Mouse (Mus musculus) lung, embryonic 15.5 days (tissue): Measurements from ENCODE around the gene Ints11. TPM values are rescaled to one million over a fixed set of nuclear protein-coding genes. Genes with fewer than 3 reads are reported as not detected.

ENCODE experiments used
- ATAC-seq: fragments of 200-750 bp; cut with Nextera tagmentation; 2 replicates; pipeline ENCODE4 v1.8.0; 2017; ENCODE audit warnings: moderate number of reproducible peaks, borderline replicate concordance; ENCODE audit not compliant: low FRiP score, low TSS enrichment; ENCODE audit errors: extremely low read depth
- H3K27ac ChIP-seq: fragments of 300-500 bp; sonication (generic); 2 replicates; pipeline ENCODE4 v1.5.1; 2015; ENCODE audit warnings: moderate library complexity, mild to moderate bottlenecking, inconsistent platforms
- H3K27me3 ChIP-seq: fragments of 300-500 bp; sonication (generic); 2 replicates; pipeline ENCODE4 v1.6.1; 2015; ENCODE audit warnings: inconsistent platforms
- H3K36me3 ChIP-seq: fragments of 300-500 bp; sonication (generic); 2 replicates; pipeline ENCODE4 v1.6.1; 2015; ENCODE audit warnings: inconsistent platforms
- H3K4me1 ChIP-seq: fragments of 300-500 bp; sonication (generic); 2 replicates; pipeline ENCODE4 v1.6.1; 2015; ENCODE audit warnings: inconsistent platforms
- H3K4me2 ChIP-seq: fragments of 300-500 bp; sonication (generic); 2 replicates; pipeline ENCODE4 v1.6.1; 2015; ENCODE audit warnings: inconsistent platforms, mild to moderate bottlenecking, moderate library complexity
- H3K4me3 ChIP-seq: fragments of 300-500 bp; sonication (generic); 2 replicates; pipeline ENCODE4 v1.5.1; 2015; ENCODE audit warnings: mild to moderate bottlenecking, inconsistent platforms
- H3K9ac ChIP-seq: fragments of 300-500 bp; sonication (generic); 2 replicates; pipeline ENCODE4 v1.6.1; 2015; ENCODE audit warnings: inconsistent platforms
- H3K9me3 ChIP-seq: fragments of 300-500 bp; sonication (generic); 2 replicates; pipeline ENCODE4 v1.6.1; 2016; ENCODE audit warnings: inconsistent platforms
- WGBS: fragments of 180-500 bp; shearing (Covaris S2); methylation state at CpG from one replicate; pipeline ENCODE4 v1.1.7; 2015; 5-methylcytosine and 5-hydroxymethylcytosine counted together
- polyA plus RNA-seq: library from polyadenylated mRNA; unstranded; fragments of >200 nt; fragmentation: Nextera tagmentation; extraction: Ambion mirVana; gene quantifications from 2 replicates; pipeline ENCODE4 v1.2.1, GENCODE M21; 2015

The Ints11 gene
- polyA plus RNA-seq, 1 experiment from 2014 or later = 77.7 TPM

- H3K9ac ChIP-seq = peak overlapping the region; percentile 20; the same call in 1 of the 2 replicates
- H3K27me3 ChIP-seq = no peaks in the 10 kb centered on the region
- H3K36me3 ChIP-seq = peaks cover 12% of the 10 kb centered on the region
- peak overlapping the region; percentile 60; the same call in 1 of the 2 replicates for H3K4me3 ChIP-seq
- peak overlapping the region; percentile 86 for H3K4me2 ChIP-seq
- H3K9me3 ChIP-seq = no peaks in the 10 kb centered on the region
- WGBS = 24% methylated on average over 8 of the region's 8 CpGs
- H3K4me1 ChIP-seq = peaks cover 56% of the 10 kb centered on the region
- peak overlapping the region; percentile 95 for H3K27ac ChIP-seq
- peak; percentile 50; the same call in 1 of the 2 replicates for ATAC-seq
These were observed 30.9 kb upstream of the Ints11 start for GRCm38 (mm10) chr4:155838187-155839153.

- peak within 1 kb of the TSS; percentile 60 for H3K4me3 ChIP-seq
- no peaks in the 10 kb centered on the region for H3K27me3 ChIP-seq
- 3% methylated on average over 16 of the region's 16 CpGs for WGBS
- H3K9ac ChIP-seq = peak within 1 kb of the TSS; percentile 65
- H3K36me3 ChIP-seq = peaks cover 12% of the 10 kb centered on the region
- peak; percentile 94 for ATAC-seq
- peaks cover 47% of the 10 kb centered on the region for H3K4me1 ChIP-seq
- H3K9me3 ChIP-seq = no peaks in the 10 kb centered on the region
- peak within 1 kb of the TSS; percentile 95 for H3K27ac ChIP-seq
- H3K4me2 ChIP-seq = peak within 1 kb of the TSS; percentile 86
These were observed 29.8 kb upstream of the Ints11 start, which contains the start of gene Mxra8 for GRCm38 (mm10) chr4:155839483-155839910. Gene Mxra8 (plus strand): TSS chr4:155839680.

DNA sequence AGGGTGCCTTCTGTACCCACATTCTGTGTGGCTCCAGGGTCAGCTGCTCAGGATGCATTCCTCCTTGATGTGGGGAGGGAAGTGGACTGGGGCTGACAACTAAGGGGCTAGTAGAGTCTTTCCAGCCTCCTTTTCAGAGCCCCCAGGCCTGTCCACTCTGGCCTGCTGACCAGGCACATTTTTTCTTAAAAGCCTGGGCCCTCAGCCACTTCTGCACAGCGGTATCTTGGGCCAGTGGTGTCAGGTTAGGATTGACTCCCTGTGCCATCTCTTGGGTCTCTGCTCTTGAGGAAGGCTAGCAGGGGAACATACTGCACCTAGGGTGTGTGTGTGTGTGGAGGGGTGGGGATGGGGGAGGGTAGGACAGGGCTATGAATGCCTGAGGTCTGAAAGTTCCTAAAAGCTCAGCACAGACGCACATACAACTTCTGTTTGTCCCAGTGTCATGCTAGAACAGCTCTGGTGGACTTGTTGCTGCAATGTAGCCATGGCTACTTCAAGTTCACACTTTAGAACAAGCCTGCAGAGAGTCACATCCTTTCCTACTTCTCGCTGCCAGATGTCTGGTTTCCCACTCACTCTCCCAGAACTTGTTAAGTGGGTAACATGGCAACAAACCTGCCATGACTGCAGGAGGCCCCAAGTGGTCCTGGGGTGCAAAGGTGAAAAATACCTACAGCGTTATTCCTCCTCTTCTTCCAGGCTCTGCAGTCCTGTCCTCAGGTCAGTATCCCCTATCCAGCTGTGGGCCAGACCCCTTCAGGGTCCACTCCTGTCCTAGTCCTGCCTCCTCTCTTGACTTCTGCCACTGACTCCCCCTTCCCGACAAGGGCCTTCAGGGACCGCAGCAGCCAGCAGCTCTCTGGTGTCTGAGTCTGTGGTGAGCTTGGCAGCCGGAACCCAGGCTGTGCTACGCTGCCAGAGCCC, 29.0 kb upstream of the Ints11 start:
- H3K4me3 ChIP-seq = peak overlapping the region; percentile 60
- ATAC-seq = no peak
- peak overlapping the region; percentile 95 for H3K27ac ChIP-seq
- H3K9ac ChIP-seq = peak overlapping the region; percentile 65
- 8% methylated on average over 8 of the region's 8 CpGs for WGBS
- H3K9me3 ChIP-seq = no peaks in the 10 kb centered on the region
- peaks cover 12% of the 10 kb centered on the region for H3K36me3 ChIP-seq
- H3K4me1 ChIP-seq = peaks cover 47% of the 10 kb centered on the region
- no peaks in the 10 kb centered on the region for H3K27me3 ChIP-seq
- H3K4me2 ChIP-seq = peak overlapping the region; percentile 86

DNA sequence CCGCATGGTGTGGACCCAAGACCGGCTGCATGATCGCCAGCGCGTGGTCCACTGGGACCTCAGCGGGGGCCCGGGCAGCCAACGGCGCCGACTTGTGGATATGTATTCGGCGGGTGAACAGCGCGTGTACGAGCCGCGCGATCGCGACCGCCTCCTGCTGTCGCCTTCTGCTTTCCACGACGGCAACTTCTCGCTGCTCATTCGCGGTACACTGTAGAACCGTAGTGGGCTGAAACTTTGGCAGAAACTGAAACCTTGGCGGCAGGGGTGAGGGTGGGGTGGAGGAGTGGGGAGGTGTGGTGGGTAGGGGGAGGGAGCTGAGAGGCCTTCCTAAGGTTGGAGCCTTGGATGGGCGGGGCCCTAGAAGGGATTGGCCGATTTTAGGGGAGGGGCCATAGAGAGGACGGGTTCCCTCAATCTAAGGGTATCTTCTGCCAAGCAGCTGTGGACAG, 28.3 kb upstream of the Ints11 start:
- H3K36me3 ChIP-seq = peaks cover 12% of the 10 kb centered on the region
- 1% methylated on average over 32 of the region's 32 CpGs for WGBS
- H3K27me3 ChIP-seq = no peaks in the 10 kb centered on the region
- H3K9ac ChIP-seq = peak overlapping the region; percentile 65
- H3K27ac ChIP-seq = peak overlapping the region; percentile 95; the same call in 1 of the 2 replicates
- peak overlapping the region; percentile 86 for H3K4me2 ChIP-seq
- H3K9me3 ChIP-seq = no peaks in the 10 kb centered on the region
- H3K4me3 ChIP-seq = peak overlapping the region; percentile 60
- peak; percentile 14 for ATAC-seq
- H3K4me1 ChIP-seq = peaks cover 47% of the 10 kb centered on the region

GRCm38 (mm10) chr4:155841651-155842270, 27.6 kb upstream of the Ints11 start:
- H3K4me2 ChIP-seq = peak overlapping the region; percentile 86
- no peak overlapping the region for H3K9ac ChIP-seq
- peaks cover 52% of the 10 kb centered on the region for H3K4me1 ChIP-seq
- no peak overlapping the region for H3K27ac ChIP-seq
- H3K4me3 ChIP-seq = peak overlapping the region; percentile 60
- 38% methylated on average over 38 of the region's 38 CpGs for WGBS
- H3K27me3 ChIP-seq = no peaks in the 10 kb centered on the region
- ATAC-seq = no peak
- no peaks in the 10 kb centered on the region for H3K9me3 ChIP-seq
- H3K36me3 ChIP-seq = peaks cover 12% of the 10 kb centered on the region

GRCm38 (mm10) chr4:155843231-155843630, 26.1 kb upstream of the Ints11 start:
- Histone ChIP-seq H3K36me3 (peaks cover 12% of the 10 kb centered on the region), H3K27me3 (no peaks in the 10 kb centered on the region), H3K4me1 (peaks cover 44% of the 10 kb centered on the region), H3K9ac (no peak overlapping the region), H3K27ac (no peak overlapping the region), H3K9me3 (no peaks in the 10 kb centered on the region), H3K4me3 (no peak overlapping the region), H3K4me2 (no peak overlapping the region)
- no peak for ATAC-seq
- WGBS = 94% methylated on average over 5 of the region's 5 CpGs

DNA sequence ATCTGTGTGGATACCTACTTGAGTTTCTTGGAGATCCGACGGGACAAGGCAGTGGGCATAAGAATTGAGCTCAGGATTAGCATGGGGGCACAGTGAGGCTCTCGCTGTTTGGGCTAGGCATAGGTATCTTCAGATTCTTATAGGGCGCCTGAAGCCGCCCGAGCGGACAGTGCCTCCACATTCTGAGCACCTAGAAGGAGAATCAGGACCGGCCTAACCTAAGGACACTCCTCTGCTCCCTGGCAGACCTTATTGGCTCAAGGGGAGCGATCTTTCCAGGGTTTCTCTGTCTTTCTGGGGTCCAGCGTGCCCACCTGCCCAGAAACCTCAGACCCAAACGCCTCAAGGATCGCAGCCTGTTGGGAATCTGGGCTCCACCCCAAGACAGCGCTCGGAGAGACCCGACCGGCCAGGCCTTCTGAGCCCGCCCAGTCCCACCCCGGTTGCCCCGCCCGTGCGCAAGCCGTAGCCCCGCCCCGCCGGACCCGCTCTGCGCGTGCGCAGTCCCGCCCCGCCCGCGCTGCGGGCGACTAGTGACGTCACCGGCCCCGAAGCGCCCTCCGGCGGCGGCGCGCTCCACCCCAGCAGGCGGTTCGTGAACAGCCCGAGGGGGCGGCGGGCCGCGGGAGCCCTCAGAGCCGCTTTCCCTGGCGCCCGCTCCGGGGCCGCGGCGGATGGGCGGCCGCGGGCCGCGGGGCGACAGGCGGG, 22.3 kb upstream of the Ints11 start, which contains the start of gene Dvl1:
TSS of gene Dvl1 (plus strand) at position 532 of the 708 bp plus-strand sequence.
- Histone ChIP-seq H3K4me3 (peak within 1 kb of the TSS; percentile 93), H3K9ac (peak within 1 kb of the TSS; percentile 83), H3K9me3 (no peaks in the 10 kb centered on the region), H3K36me3 (peaks cover 12% of the 10 kb centered on the region), H3K27ac (peak within 1 kb of the TSS; percentile 75), H3K4me2 (peak within 1 kb of the TSS; percentile 96), H3K4me1 (peaks cover 32% of the 10 kb centered on the region), H3K27me3 (no peaks in the 10 kb centered on the region)
- WGBS = 2% methylated on average over 34 of the region's 65 CpGs
- ATAC-seq = peak; percentile 92

DNA sequence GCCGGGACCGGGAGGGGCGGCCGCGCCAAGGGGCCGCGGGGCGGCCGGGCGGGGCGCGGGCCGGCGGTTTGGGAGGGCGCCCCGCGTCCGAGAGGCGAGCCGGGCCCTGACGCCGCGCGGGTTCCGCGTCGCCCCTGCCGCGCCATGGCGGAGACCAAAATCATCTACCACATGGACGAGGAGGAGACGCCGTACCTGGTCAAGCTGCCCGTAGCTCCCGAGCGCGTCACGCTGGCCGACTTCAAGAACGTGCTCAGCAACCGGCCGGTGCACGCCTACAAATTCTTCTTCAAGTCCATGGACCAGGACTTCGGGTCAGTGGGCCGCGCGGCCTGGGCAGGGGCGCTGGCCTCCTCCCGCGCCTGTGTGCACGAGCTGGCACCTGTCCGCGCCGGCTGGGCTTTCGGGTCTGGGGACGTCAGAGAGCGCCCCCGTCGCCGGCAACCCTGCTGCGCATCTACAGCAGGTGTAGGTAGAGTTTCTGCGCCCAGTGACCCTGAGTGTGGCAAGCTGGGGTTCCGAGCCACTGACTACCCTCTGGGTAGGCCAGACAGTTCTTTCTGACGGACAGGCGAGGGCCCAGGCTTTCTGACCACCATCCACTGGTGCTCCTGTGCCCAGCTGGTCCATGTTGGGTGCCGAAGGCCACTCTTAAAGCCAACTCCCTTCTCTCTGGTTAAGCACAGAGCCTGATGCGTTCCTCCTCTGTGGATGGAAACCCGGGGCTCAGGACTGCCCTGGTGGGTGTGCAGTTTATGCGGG, 21.6 kb upstream of the Ints11 start:
- H3K27me3 ChIP-seq = no peaks in the 10 kb centered on the region
- peaks cover 6% of the 10 kb centered on the region for H3K36me3 ChIP-seq
- H3K9ac ChIP-seq = peak overlapping the region; percentile 83
- peak; percentile 74 for ATAC-seq
- under 1% methylated on average over 62 of the region's 69 CpGs for WGBS
- peaks cover 32% of the 10 kb centered on the region for H3K4me1 ChIP-seq
- peak overlapping the region; percentile 93 for H3K4me3 ChIP-seq
- no peaks in the 10 kb centered on the region for H3K9me3 ChIP-seq
- peak overlapping the region; percentile 75 for H3K27ac ChIP-seq
- H3K4me2 ChIP-seq = peak overlapping the region; percentile 96

DNA sequence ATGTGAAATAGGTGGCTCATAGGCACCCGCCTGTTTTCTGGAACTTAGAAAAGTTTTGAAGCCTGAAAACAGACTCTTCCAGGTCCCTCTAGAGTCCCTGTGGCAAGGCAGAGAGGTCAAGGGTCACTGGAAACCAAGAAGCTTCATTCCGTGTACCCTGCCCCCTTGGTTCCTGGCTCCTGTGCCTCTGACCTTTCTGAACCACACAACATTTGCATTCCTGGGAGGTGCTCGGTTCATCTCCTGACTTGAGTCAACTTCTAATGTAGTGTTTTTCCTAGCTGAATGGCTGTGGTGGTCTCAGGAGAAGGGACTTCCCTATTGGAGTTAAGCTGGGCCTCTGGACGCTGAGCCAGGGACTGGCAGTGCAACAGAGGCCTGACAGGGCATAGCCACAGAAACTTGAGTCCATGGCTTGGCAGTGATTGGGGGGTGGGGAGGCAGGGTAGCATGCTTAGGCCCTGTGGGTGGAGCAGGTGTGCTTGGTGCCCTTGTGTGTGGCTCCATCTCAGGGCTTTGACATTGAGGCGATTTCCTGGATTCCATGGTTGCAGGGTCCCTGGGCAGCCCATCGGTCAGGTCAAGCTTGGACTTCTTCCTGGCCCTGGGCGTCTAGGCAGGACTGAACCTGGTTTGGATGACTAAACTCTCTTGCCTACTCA, 20.8 kb upstream of the Ints11 start:
- ATAC-seq = no peak
- H3K27me3 ChIP-seq = no peaks in the 10 kb centered on the region
- H3K4me3 ChIP-seq = peak overlapping the region; percentile 93
- peaks cover 32% of the 10 kb centered on the region for H3K4me1 ChIP-seq
- H3K27ac ChIP-seq = no peak overlapping the region
- H3K36me3 ChIP-seq = no peaks in the 10 kb centered on the region
- peak overlapping the region; percentile 96 for H3K4me2 ChIP-seq
- WGBS = 57% methylated on average over 7 of the region's 7 CpGs
- H3K9ac ChIP-seq = peak overlapping the region; percentile 83
- no peaks in the 10 kb centered on the region for H3K9me3 ChIP-seq

GRCm38 (mm10) chr4:155849391-155849790, 20.0 kb upstream of the Ints11 start:
- WGBS = 67% methylated on average over 2 of the region's 2 CpGs
- Histone ChIP-seq H3K4me1 (peaks cover 32% of the 10 kb centered on the region), H3K4me2 (no peak overlapping the region), H3K27me3 (no peaks in the 10 kb centered on the region), H3K9ac (no peak overlapping the region), H3K27ac (no peak overlapping the region), H3K9me3 (no peaks in the 10 kb centered on the region), H3K4me3 (no peak overlapping the region), H3K36me3 (peaks cover 5% of the 10 kb centered on the region; the same call in 1 of the 2 replicates)
- no peak for ATAC-seq
